Mouse (Mus musculus): ENCODE results near the gene Slc25a25.

The Slc25a25 gene

DNA sequence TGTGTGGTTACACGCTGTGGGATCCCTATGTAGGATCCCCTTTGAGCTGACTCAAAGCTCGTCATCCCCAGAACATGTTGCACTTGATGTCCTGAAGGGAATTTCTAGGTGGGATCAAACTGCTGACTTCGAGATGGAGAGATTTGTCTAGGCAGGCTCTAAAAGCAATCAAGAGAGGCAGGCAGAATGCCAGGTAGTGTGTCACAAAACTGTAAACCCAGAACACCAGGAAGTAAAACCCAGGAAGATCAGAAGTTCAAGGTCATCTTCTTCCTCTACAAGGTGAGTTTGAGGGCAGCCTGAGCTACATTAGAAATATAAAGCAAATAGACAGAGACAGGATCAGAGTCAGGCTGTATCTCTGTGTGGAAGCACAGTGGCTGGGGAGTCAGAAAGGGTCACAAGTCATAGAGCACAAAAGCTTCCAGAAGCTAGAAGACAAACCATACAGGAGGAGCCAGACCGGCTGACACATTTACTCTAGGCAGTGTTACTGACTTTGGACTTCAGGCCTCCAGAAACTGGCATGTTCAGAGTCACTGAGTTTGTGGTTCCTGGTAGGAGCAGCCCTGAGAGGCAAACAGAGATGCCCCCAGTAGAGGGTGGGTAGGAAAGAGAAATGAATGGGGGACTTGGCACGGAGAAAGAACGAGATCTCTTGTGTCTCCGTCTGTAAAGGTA is 44.0 kb downstream of the Slc25a25 start:
- DNase-seq (ENCODE audit: low spot score), result no peak

DNA sequence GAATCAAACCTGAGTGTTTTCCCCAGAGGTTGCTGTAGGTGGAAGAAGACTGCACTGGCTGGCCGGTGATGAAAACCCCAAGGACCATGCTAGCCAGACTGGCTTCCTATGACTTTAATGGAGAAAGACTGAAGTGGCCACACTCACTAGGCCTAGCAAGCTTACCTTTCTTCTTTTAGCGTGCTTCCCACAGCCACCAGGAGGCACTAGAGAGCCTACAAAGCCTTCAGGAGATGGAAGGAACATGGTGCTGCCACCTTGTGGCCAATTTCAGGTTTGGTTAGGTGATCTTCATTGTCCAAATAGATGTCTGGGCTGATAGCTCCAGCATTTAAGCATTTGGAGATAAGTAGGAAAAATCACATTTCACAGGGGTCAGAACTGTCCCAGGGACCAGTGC is 46.6 kb downstream of the Slc25a25 start:
- peak; percentile 95 for DNase-seq (ENCODE audit: low spot score)

- DNase-seq (ENCODE audit: low spot score), result no peak
Measured at GRCm38 (mm10) chr2:32396695-32397094, 54.5 kb downstream of the Slc25a25 start.

DNA sequence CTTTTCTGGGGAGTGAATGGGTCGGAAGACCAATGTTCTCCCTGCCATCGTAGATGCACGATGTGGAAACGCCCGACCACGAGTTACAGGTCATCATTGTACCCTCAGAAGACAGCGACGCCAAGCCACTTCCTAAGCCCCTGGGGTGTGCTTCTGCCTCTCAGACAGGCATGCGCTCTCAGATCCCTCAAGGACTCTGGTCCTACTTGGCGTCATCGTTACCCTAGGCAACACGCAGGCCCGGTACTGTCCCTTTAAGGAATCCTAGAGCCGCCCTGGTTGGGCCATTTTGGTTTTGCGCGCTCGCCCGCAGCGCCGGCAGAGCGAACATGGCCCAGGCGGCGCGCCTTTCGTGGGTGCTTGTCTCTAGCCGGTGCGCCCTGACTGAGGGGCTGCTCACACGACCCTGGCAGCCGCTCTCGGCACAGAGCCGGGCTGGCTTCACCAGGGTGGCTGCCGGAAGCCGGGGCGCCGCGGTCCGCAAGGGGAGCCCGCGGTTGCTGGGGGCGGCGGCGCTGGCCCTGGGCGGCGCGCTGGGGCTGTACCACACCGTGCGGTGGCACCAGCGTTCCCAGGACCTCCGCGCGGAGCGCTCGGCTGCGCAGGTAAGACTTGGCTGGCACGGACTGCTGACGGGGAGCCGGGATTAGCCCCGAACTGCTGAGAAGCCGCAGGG is 55.2 kb downstream of the Slc25a25 start:
- DNase-seq (ENCODE audit: low spot score), result peak; percentile 96

GRCm38 (mm10) chr2:32395484-32395945 is 55.7 kb downstream of the Slc25a25 start, which contains the start of gene Ptges2:
Gene Ptges2, plus strand, starts transcription at chr2:32395896.
- DNase-seq (ENCODE audit: low spot score), result peak; percentile 92

- peak; percentile 39 for DNase-seq (ENCODE audit: low spot score)
Measured at GRCm38 (mm10) chr2:32394973-32395372, 56.3 kb downstream of the Slc25a25 start.

- DNase-seq (ENCODE audit: low spot score), result peak; percentile 56
Measured at GRCm38 (mm10) chr2:32392063-32392462, 59.2 kb downstream of the Slc25a25 start.

- DNase-seq (ENCODE audit: low spot score), result peak; percentile 45
Measured at GRCm38 (mm10) chr2:32390871-32391270, 60.4 kb downstream of the Slc25a25 start.

GRCm38 (mm10) chr2:32389157-32389556 is 62.1 kb downstream of the Slc25a25 start:
- DNase-seq (ENCODE audit: low spot score), result no peak

DNA sequence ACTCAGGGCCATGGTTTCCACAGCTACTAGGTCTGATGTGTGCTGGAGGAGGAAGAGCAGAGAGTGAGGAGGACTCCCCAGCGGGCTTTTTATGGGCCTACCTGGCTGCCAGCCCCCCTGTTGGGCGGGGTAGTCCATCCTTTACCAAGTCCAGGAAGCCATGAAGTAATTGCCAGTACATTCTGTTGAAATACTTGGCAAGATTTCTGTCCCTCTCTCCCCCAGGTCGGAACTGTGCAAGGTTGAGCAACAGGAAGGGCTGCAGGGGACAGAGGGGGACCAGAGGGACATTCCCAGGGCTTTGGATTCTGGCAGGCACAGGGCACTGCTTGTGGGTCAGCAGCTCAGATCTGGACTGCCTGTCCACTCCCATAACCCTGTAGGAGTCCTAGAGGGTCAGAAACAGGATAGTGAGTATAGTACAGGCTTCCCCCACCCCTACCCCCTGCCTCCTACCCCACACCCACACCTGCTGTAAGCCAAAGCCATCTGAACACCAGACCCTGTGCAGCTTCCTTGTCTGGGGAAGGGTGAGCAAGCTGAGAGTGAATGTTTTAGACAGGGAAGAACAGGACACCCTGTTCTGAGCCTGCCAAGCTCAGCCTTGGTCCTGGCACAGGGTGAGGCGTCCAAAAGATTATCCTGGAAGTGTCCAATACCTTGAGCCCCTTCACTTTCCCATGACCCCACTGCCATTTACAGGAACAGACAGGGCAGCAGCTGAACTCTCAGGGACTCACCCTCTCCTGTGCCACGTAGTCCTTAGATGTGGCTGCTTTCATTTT is 63.3 kb downstream of the Slc25a25 start, which contains the start of gene Lcn2:
Lcn2 (minus strand) TSS at position 547 of the 785 bp plus-strand sequence.
- peak; percentile 50 for DNase-seq (ENCODE audit: low spot score)

DNA sequence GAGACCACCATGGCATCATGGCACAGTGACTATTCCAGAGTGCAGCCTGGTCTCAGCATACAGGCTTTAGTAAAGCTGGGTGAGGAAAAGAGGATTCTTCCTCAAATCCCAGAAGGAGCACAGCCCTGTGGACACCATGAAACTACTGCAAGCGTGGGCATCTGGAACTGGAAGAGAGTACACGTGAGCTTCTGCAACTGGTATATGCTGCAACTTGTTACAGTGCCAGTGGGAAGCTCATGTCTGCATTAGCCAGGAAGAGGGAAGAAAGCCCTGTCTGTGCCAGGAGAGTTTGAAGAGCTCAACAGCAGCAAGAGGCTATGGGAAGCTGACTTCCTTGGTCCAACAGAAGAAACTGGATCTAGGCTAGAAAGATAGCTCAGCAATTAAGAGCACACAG is 68.6 kb downstream of the Slc25a25 start:
- DNase-seq (ENCODE audit: low spot score), result no peak

GRCm38 (mm10) chr2:32381775-32382223 is 69.4 kb downstream of the Slc25a25 start, which contains the start of gene 1110008P14Rik:
Gene 1110008P14Rik, minus strand, starts transcription at chr2:32381938.
- DNase-seq (ENCODE audit: low spot score), result peak; percentile 96

DNA sequence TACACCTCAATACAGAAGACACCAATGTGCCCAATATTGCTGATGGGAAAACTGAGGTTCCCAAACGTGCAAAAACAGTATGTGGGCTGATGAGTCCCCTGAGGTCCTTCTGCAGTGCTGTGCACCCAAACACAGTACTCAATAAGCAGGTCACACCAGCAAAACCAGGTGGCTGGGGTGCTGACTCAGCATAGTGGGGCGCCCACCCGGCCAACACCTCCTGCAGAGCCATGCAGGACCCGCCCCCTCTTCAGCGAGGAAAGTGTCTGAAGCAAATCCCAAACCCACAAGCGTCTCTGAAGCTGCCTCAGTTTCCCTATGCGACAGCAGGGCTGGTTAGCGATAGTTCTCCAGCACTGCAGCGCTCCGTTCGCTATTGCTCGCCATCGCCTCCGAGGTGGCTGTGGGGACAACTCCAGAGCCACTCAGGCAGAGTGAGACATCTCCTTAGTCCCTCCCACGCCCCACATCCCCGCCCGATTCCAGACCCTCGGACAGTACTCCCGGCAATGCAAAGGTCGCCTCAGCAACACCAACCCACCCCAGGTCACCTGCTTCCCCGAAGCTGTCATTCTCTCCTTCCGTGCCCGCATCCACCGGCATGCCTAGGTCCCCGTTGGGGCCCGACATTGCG is 70.0 kb downstream of the Slc25a25 start:
- DNase-seq (ENCODE audit: low spot score), result no peak

DNA sequence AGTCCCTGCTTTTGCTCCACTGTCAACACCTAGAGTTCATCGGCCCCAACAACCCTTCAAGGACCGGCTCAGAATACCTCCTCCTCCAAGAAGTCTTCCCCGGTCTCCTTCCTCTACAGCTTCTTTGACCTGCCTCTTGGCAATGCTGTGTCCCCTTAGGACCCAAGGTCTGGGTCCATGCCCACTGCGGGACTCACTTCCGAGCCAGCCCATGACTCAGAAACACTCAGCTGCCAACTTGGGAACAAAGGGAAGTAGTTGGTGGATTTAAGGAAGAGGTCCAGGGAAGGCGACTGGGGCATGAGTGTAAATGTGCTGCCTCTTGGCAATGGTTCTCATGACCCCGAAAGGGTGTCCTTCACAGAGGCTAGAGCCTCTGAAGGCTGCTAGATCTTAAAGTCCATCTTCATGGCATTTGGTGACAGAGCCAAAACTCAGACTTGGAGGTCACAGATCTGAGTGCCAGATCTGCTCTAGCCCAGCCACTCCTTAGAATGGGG is 71.2 kb downstream of the Slc25a25 start:
- DNase-seq (ENCODE audit: low spot score), result no peak

- DNase-seq (ENCODE audit: low spot score), result no peak
Measured at GRCm38 (mm10) chr2:32376963-32377362, 74.3 kb downstream of the Slc25a25 start.

- no peak for DNase-seq (ENCODE audit: low spot score)
Measured at GRCm38 (mm10) chr2:32375317-32375940, 75.8 kb downstream of the Slc25a25 start.

- DNase-seq (ENCODE audit: low spot score), result no peak
Measured at GRCm38 (mm10) chr2:32374191-32374590, 77.1 kb downstream of the Slc25a25 start.

DNA sequence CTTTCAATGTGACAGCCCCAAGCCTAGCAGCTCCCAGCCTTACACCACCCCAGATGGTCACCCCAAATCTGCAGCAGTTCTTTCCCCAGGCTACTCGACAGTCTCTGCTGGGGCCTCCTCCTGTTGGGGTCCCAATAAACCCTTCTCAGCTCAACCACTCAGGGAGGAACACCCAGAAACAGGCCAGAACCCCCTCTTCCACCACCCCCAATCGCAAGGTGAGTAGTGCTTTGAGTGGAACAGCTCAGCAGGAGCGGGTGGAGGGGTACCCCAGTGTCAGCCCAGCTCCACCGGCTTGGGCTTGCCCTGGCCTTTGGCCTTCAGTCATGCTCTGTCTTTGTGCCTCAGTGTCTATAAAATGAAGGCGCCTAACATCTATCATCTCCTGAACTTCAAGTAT is 83.9 kb downstream of the Slc25a25 start:
- DNase-seq (ENCODE audit: low spot score), result no peak

Data from lung, postnatal 25 days (tissue).